Mouse (Mus musculus) lung, adult 2 months (tissue): Measurements from ENCODE around the gene Col4a3bp.

Source experiments
- CTCF ChIP-seq: fragments of 200-500 bp; IDR thresholded peaks from 2 replicates; pipeline ENCODE4 v1.5.1; 2011; ENCODE audit warnings: mild to moderate bottlenecking, low read length, control low read depth; ENCODE audit not compliant: insufficient read depth
- POLR2A ChIP-seq: fragments of 200-500 bp; IDR thresholded peaks from 2 replicates; pipeline ENCODE4 v1.6.1; 2011; ENCODE audit warnings: low read depth, mild to moderate bottlenecking, control low read depth, low read length, borderline replicate concordance; ENCODE audit errors: extremely low read depth

GRCm38 (mm10) chr13:96530064-96530463, 12.4 kb upstream of the Col4a3bp start:
- TF ChIP-seq POLR2A (no peak), CTCF (no peak)
